Mouse (Mus musculus) brain, embryonic 14.5 days (tissue): ENCODE data around the gene Erg. TPM values are rescaled to one million over a fixed set of nuclear protein-coding genes. Genes with fewer than 3 reads are reported as not detected.

Experiments used
- DNase-seq: peaks from one replicate; pipeline ENCODE4 v3.0.0-alpha.2; 2011; ENCODE audit warnings: low read depth
- CTCF ChIP-seq: fragments of 200-500 bp; IDR thresholded peaks from 2 replicates; pipeline ENCODE4 v1.5.1; 2012; ENCODE audit warnings: inconsistent platforms, mild to moderate bottlenecking, moderate library complexity, borderline replicate concordance; ENCODE audit not compliant: insufficient read depth, insufficient read length; ENCODE audit errors: extremely low read depth
- POLR2A ChIP-seq: fragments of 200-500 bp; IDR thresholded peaks from 2 replicates; pipeline ENCODE4 v1.6.1; 2012; ENCODE audit warnings: mild to moderate bottlenecking, inconsistent platforms, borderline replicate concordance; ENCODE audit not compliant: poor library complexity, insufficient read depth, insufficient read length, severe bottlenecking; ENCODE audit errors: extremely low read depth
- polyA plus RNA-seq: library from polyadenylated mRNA; depleted of rRNA; stranded (reverse); fragments of >200 nt; gene quantifications from 2 replicates; pipeline ENCODE4 v1.2.3, GENCODE M21; 2012

The Erg gene
- polyA plus RNA-seq, 1 experiment = 7.6 TPM

DNA sequence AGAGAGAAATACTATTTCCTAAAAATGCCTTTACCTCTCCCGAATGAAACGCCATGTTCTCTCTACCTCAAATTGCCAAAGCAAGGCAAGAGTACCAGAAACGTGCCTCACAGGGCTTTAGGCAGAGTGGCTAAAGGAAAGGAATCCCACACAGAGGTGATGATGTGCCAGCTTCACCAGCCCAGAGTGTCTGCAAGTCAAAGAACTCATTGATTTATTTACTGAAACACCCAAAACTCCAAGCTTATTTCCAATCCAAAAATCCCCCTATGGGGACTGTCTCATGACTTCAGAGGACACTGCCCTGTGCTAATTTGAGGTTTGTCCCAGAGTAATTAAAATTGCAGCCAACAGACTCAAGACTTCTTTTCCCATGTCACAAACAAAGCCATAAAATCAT, 129.4 kb downstream of the Erg start:
- TF ChIP-seq CTCF (no peak), POLR2A (no peak)
- DNase-seq = no peak

DNA sequence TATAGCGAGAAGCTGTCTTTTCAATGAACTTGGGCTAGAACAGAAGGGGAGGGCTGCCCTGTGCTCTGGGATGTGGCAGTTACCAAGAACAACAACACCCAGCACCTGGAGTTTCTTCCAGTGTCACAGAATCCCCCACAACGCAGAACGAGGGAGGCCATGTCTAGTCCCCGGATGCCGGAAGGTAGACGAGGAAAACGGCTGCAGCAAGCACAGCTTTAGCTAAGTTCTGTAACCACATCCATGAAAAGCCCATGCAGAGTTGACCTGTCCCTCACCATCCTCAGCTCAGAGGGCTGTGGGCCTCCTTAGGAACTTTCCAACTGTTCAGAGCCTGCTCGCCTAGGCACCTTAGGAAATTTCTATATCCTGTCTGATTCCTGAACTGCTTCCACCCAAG, 130.5 kb downstream of the Erg start:
- TF ChIP-seq CTCF (no peak), POLR2A (no peak)

DNA sequence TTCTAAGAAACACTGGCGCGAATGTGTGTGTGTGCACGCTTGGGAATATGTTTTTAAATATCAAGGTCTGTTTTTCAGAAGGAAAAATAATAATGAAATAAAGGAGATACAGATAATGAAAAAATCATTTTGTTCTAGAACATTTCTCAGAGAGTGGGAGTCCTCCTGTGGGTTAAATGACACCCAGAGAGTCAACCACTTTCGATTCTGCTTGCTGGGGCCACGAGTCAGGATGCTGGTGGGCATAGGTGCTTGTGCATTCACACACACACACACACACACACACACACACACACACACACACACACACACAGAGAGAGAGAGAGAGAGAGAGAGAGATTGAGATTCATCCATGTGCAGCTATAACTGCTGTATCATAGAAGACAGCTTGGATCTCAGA, 130.9 kb downstream of the Erg start:
- TF ChIP-seq CTCF = no peak
- TF ChIP-seq POLR2A = no peak
- no peak for DNase-seq

More for the DNA sequence above, 130.5 kb downstream of the Erg start:
- DNase-seq = no peak

DNA sequence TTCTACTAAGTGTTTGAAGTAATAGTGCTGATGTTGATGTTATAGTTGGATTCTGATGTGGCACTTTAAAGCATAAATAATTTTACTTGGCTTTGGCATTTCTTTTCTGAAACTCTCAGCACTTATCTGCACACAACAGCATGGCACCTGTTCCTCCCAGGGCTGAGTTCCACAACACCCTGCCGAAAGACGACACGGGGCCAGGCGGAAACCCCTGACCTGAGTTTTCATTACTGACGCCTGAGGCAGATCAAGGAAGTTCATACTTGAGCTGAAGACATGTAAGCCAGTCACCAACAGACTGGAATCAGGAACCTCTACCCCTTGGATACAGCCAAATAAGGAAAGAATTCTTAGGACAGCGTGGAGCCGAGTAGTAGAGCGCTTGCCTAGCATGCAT, 134.0 kb downstream of the Erg start:
- no peak for DNase-seq
- no peak for TF ChIP-seq CTCF
- TF ChIP-seq POLR2A = no peak

DNA sequence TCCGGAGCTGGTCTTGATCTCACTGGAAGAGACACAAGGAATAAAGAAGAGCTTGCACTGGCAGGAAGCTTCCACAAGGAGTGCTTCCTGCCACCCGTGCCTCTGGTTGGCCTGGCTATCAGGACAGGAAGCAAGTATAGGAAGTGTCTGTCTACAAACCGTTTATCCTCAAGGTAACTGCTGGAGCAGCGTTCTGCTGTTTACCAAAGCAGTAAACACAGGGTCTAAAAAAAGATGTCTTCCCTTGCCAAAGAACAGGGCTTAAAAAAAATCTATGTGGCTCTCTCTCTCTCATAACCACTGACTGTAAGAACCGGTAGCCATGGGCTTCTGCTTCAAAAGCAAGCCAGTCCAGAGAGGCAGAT, 137.1 kb downstream of the Erg start:
- DNase-seq = no peak
- no peak for TF ChIP-seq POLR2A
- TF ChIP-seq CTCF = no peak

DNA sequence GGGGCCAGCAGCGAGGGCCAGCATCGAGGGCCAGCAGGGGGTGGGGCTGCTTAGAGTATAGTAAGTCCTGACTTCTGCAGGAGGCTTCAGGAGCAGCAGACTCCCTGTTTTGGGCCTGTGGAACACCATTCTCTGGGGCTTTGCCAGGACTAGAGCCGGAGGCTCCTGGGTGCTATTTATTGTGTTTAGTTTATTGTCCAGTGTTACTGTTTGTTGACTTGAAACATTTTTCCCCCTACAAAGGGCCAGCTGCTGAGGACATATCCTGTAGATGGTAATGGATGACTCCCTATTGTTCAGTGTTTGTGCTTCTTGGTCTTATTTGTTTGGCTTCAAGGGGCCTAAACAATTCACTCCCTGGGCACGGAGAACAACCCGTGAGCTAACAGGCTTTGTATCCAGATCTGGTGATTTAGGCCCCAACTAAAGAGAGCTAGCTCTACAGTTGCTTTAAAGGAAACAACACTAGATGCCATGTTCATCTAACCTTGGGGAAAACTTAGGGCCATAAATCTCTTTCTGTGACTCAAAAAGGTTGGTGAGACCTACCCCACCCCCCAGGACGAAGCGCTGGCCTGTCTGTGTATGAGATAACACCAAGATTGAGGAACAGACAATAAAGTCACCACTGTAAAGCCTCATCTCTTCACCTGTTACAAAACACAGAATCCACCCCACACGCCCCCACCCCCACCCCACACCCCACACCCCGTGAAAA, 137.6 kb downstream of the Erg start:
- DNase-seq = no peak
- no peak for TF ChIP-seq CTCF
- TF ChIP-seq POLR2A = no peak

DNA sequence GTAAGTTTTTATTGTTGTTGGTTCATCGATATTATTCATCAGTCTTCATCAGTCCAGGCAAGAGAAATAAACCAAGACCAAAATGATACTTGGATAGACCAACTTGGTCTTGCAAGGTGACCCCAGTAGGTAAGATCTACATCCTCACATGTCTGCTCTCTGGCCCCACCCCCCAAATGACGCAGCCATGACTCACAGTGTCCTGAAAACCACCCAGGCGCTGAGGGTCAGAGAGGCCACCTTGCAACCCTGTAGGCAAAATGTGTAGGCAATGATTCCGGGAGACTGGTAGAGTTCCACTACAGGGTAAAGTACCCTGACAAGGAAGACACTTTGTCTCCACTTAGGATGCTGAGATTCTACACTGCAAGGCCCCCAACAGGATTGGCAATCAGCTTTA, 138.5 kb downstream of the Erg start:
- TF ChIP-seq CTCF (no peak), POLR2A (no peak)
- no peak for DNase-seq

DNA sequence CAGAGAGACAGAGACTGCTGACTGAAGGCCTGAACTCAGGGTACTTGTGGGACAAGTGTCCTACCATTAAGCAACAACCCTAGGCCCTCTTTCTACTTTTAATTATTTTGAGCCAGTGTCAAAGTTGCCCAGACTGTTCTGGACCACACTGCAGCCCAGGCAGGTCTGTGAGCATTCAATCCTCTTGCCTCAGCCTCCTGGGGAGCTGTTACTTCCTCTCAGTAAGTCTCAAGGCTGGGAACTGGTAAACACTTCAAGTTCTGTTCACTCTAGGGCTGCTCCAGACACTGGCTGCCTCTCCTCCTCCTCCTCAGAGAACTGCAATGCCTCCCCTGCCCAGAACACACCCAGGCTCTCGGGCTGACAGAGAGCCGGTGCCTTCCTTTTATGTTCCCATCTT, 140.0 kb downstream of the Erg start:
- no peak for TF ChIP-seq POLR2A
- TF ChIP-seq CTCF = no peak
- no peak for DNase-seq

DNA sequence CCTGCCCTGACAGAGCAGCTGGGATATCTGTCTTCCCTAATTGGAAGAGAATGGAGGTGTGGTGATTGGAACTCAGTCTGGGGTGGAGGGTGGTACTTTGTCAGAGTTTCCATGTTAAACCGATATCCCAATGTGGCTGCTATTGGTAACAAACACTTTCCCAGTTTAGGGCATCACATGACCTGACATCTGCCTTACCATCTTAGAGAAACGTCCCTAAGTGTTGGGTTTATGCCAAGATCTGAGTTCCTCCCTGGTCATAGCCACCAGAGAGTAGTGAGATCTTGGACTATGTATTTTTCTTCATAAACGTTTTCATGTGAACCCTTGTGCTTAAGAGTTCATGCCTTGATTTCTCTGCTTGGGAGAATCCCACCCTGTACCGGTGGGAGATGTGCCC, 144.4 kb downstream of the Erg start:
- no peak for TF ChIP-seq CTCF
- TF ChIP-seq POLR2A = no peak
- DNase-seq = no peak

DNA sequence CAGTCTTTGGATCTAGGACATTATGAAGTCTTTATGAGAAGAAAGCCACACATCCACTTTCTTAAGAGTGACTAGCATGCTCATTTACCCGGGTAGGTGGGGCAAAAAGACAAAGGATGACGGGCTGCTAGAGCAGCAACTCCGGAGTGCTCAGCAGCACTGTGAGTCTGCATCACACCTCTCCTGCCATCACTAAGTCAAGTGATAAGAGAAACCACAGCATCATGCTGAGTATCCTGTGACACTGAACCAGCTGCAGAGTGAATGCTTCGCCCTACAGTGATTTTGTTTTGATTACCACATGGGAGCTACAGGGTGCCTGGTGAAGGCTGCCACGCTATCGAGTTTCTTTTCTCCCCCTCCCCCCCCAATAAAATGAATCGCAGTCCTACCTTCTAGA, 145.2 kb downstream of the Erg start:
- DNase-seq = no peak
- TF ChIP-seq POLR2A (no peak), CTCF (no peak)

DNA sequence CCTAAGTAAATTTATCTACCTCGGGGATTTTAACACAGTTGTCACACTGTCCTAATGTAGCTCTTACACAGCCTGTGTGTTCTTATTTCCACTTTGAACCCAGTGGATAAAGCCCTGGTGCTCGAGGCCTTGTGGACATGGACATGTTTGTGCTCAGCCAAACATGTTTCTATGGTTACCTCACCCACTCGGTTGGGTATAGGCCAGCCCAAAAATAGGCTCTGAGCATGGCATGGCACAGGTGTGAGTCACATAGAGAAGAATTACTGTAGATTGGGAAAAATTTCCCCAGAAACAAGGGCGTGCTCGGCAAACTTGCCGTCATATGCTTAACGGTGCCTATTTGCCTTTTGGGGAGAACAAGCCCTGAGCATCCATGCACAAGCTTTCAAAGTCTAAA, 146.1 kb downstream of the Erg start:
- TF ChIP-seq POLR2A (no peak), CTCF (no peak)

DNA sequence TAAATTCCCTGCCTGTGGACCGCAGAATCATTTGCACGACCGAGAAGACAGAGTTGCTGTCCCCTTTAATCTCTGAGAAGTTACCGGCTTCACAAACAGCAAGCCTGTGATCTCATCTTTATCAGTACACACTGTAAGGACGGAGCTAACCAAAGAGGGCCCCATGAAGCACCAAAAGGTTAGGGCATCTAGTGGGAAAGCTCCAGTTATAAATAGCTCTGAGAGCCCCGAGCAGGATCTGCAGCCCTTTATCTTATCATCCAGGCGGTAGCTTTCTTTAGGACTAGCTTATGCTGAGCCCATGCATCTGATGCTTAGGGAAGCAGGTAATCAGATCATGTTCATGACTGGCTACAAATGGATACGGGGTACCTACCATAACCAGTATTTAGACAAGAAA, 146.6 kb downstream of the Erg start:
- TF ChIP-seq CTCF (no peak), POLR2A (no peak)
- peak; percentile 14 for DNase-seq

More for the DNA sequence above, 146.1 kb downstream of the Erg start:
- no peak for DNase-seq
